Mouse (Mus musculus): ENCODE data around the gene Il3ra.

Gene Il3ra

DNA sequence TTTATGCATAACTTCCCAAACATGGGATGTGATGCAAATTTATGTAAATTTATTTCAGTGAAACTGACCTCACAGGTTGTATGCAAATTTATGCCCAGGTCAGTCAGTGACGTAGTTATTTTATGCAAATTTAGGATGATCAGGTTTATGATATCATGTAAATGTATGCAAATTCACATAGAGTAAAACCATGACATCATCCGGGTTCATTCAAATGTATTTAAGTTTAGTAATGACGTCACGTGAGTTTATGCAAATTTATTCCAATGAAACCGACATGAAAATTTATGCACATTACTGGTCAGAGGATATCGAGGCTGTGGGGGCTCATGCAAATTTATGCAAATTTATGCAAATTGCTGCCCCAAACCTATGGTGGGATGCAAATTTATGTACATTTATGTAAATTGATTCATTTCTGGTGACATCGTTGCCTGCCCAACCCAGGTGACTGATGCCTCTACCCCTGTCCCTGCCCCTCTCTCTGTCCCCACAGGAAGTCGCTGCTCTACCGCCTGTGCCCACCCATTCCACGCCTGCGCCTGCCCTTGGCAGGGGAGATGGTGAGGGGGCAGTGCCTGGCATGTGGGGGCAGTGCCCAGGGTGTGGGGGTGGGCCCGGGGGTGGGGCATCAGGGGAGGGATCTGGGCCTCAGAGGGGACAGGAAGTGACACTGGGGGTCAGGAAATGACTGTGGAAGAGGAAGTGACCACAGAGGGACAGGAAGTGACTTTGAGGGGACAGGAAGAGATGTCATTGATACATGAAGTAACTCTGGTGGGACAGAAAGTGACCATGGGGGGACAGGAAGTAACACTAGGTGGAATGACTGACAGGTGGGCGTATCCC is 8.7 kb downstream of the Il3ra start:
- peak; percentile 17 for DNase-seq (ENCODE audit: low read depth)

DNA sequence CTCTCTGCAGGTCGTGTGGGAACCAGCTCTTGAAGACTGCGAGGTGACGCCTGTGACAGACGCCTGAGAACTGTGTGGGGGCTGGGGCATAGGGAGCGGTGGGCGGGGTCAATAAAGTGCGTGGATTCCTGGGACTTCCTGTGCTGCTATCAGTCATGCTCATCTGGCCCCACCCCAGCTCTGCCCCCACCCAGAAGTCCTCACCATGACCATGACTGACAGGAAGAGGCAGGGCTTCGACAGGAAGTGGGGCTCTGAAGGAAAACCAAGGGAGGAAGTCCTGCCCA is 9.2 kb downstream of the Il3ra start:
- no peak for DNase-seq (ENCODE audit: low read depth)

DNA sequence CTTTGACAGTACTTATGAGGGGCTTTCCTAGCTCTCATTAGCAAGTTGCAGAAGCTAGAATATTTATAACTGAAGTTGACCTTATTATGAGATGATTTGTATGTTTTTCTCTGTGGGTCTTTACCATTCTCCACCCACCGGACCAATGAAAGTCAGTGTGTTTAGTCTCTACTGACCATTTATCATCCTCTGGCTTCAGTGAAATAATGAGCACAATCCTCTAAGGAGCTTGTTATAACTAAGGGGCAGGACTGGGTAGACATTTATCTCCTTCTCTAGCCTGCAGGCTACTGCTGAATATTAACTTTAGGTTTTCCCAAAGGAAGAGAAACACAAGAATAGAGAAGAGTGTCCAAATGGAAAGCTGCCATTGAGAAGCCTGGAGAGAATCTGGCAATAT is 49.5 kb downstream of the Il3ra start:
- DNase-seq (ENCODE audit: low read depth), result no peak

DNA sequence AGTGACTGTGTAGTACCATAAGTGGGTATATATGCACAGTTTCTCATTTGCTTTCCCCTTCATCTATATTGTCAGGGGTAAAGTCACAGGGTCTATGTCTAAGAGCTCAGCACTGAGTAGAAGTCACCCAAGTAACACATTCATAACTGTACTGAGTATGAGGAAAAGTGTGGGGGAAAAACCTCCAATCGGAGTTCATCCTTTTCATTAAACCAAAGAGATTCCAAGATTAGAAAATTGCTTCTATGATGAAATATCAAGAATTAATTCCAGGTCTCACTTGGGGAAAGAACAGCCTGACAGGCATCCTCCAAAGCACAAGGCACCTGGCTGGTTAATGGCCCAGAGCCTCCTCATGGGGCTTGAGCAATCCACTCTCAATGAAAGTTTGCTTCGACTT is 54.9 kb downstream of the Il3ra start, which contains the start of gene Olfr721-ps1:
Olfr721-ps1 (plus strand) TSS at position 301 of the 400 bp plus-strand sequence.
- no peak for DNase-seq (ENCODE audit: low read depth)
